ENCODE assay signal across 8 mouse cellular contexts in the genomic region with DNA sequence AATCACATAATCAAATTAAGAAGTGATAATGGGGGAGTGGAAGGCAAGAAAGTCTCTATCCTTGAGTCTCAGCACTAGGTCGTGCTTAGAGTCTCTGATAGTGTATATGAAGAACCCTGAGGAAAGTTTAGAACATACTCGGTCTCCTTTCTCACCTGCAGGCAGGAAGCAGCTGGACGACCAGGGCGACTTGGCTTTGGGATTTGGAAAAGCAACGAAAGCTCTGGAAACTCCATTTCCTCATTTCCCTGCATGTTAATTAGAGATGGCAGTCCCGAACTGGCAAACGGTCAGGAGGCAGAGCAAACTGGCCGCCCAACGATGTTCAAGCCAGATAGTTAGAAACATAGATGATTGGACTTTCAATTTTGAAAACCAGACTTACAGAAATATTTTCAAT.
DNase-seq lines count a peak whose midpoint lies in the region; ATAC-seq and TF ChIP-seq lines count a peak whose summit lies in the region.

No protein-coding gene starts in this region.

- DNase-seq in testis, postnatal 14 days (ENCODE audit: low spot score) = no peak
- no peak for DNase-seq in stomach, postnatal 0 days (ENCODE audit: low spot score)
- DNase-seq in adrenal gland, adult 2 months = no peak
- DNase-seq in layer of hippocampus, postnatal 10 days (ENCODE audit: low spot score in 2 of 2) = no peak

- no peak for TF ChIP-seq CTCF in testis, adult 2 months (IDR thresholded peaks at IDR 0.05; ENCODE audit: control insufficient read depth, insufficient read depth, insufficient replicate concordance, low read depth, low read length)
- no peak for TF ChIP-seq CTCF in stomach, postnatal 0 days (IDR thresholded peaks at IDR 0.05; ENCODE audit: low read depth)

- H3K9ac ChIP-seq in heart, embryonic 13.5 days = peak overlapping the region; percentile 79
- no peak overlapping the region for H3K9ac ChIP-seq in liver, embryonic 12.5 days
- H3K9ac ChIP-seq in stomach, postnatal 0 days (ENCODE audit: low read length) = peak overlapping the region; percentile 61

- no peaks in the 10 kb centered on the region for H3K27me3 ChIP-seq in testis, adult 2 months (ENCODE audit: control insufficient read depth, insufficient read depth, low read length)
- peaks cover 23% of the 10 kb centered on the region for H3K27me3 ChIP-seq in heart, embryonic 13.5 days (replicated peaks)
- peaks cover 22% of the 10 kb centered on the region for H3K27me3 ChIP-seq in liver, embryonic 12.5 days (replicated peaks)
- H3K27me3 ChIP-seq in stomach, postnatal 0 days (ENCODE audit: control insufficient read depth, insufficient read depth, low read length) = no peaks in the 10 kb centered on the region

- no peaks in the 10 kb centered on the region for H3K36me3 ChIP-seq in testis, adult 2 months (ENCODE audit: control insufficient read depth, insufficient read depth, low read length)
- no peaks in the 10 kb centered on the region for H3K36me3 ChIP-seq in heart, embryonic 13.5 days
- no peaks in the 10 kb centered on the region for H3K36me3 ChIP-seq in liver, embryonic 12.5 days
- H3K36me3 ChIP-seq in stomach, postnatal 0 days (ENCODE audit: control insufficient read depth, insufficient read depth, low read length) = no peaks in the 10 kb centered on the region

- H3K4me3 ChIP-seq in testis, adult 2 months (ENCODE audit: control insufficient read depth, low read depth, low read length) = peak overlapping the region; percentile 41; the same call in 1 of the 2 replicates
- H3K4me3 ChIP-seq in heart, embryonic 13.5 days = peak overlapping the region; percentile 55
- H3K4me3 ChIP-seq in liver, embryonic 12.5 days = peak overlapping the region; percentile 49; the same call in 1 of the 2 replicates
- peak overlapping the region; percentile 47 for H3K4me3 ChIP-seq in stomach, postnatal 0 days (ENCODE audit: low read depth, low read length)

- H3K4me2 ChIP-seq in heart, embryonic 13.5 days = peak overlapping the region; percentile 80
- peak overlapping the region; percentile 68 for H3K4me2 ChIP-seq in liver, embryonic 12.5 days
- H3K4me2 ChIP-seq in stomach, postnatal 0 days (replicated peaks; ENCODE audit: low read depth) = peak overlapping the region; percentile 71

- H3K4me1 ChIP-seq in testis, adult 2 months (ENCODE audit: control insufficient read depth, insufficient read depth, low read length) = peaks cover 5% of the 10 kb centered on the region
- peaks cover 20% of the 10 kb centered on the region for H3K4me1 ChIP-seq in heart, embryonic 13.5 days
- peaks cover 18% of the 10 kb centered on the region for H3K4me1 ChIP-seq in liver, embryonic 12.5 days
- no peaks in the 10 kb centered on the region for H3K4me1 ChIP-seq in stomach, postnatal 0 days (replicated peaks; ENCODE audit: control insufficient read depth, insufficient read depth)

- ATAC-seq in heart, embryonic 13.5 days (ENCODE audit: extremely low read depth, insufficient number of reproducible peaks, low FRiP score, low TSS enrichment) = no peak
- ATAC-seq in liver, embryonic 12.5 days = no peak
- no peak for ATAC-seq in stomach, postnatal 0 days (ENCODE audit: low FRiP score, low TSS enrichment)
- ATAC-seq in granulocyte monocyte progenitor cell, adult 5-6 weeks (replicated peaks; ENCODE audit: poor library complexity, severe bottlenecking) = no peak

- no peak for TF ChIP-seq EP300 in stomach, postnatal 0 days (optimal IDR thresholded peaks at IDR 0.05)

- H3K9me3 ChIP-seq in heart, embryonic 13.5 days = no peaks in the 10 kb centered on the region
- no peaks in the 10 kb centered on the region for H3K9me3 ChIP-seq in liver, embryonic 12.5 days (replicated peaks)
- no peaks in the 10 kb centered on the region for H3K9me3 ChIP-seq in stomach, postnatal 0 days (ENCODE audit: control insufficient read depth, low read length)

- H3K27ac ChIP-seq in testis, adult 2 months (ENCODE audit: control insufficient read depth, insufficient read depth, low read depth, low read length) = peak overlapping the region; percentile 73
- peak overlapping the region; percentile 58 for H3K27ac ChIP-seq in heart, embryonic 13.5 days (replicated peaks)
- no peak overlapping the region for H3K27ac ChIP-seq in liver, embryonic 12.5 days
- peak overlapping the region; percentile 71 for H3K27ac ChIP-seq in stomach, postnatal 0 days (replicated peaks)

- TF ChIP-seq POLR2A in testis, adult 2 months (IDR thresholded peaks at IDR 0.05; ENCODE audit: control insufficient read depth, low read depth, low read length) = no peak

- 16% methylated on average over 9 of the region's 9 CpGs for WGBS in heart, embryonic 13.5 days
- 14% methylated on average over 9 of the region's 9 CpGs for WGBS in liver, embryonic 12.5 days (ENCODE audit: insufficient replicate concordance)
- WGBS in stomach, postnatal 0 days = 30% methylated on average over 9 of the region's 9 CpGs
